Mouse (Mus musculus): Measurements from ENCODE around the gene H2afy2. TPM values are rescaled to one million over a fixed set of nuclear protein-coding genes. Genes with fewer than 3 reads are reported as not detected.
A peak's percentile ranks its signal among the peaks of the same experiment; 100 is the strongest.

The H2afy2 gene
- total and polyA plus RNA-seq, 3 experiments: 0.20 TPM; not detected in 2

- Histone ChIP-seq H3K27ac (ENCODE audit: insufficient read depth, low read depth) (no peak overlapping the region), H3K4me2 (ENCODE audit: insufficient read depth, low read depth, poor library complexity, severe bottlenecking) (no peak overlapping the region), H3K4me1 (ENCODE audit: control insufficient read depth in 1 of 2, insufficient read depth in 2 of 2) (peaks cover 0 to 12% of the 10 kb centered on the region in 2 experiments; a peak in 1 of 4 replicates), H3K27me3 (replicated peaks) (no peaks in the 10 kb centered on the region), H3K9ac (ENCODE audit: insufficient read depth, low read depth) (no peak overlapping the region), H3K4me3 (replicated peaks in 1 of 3; ENCODE audit: low read depth in 2 of 3, low read length in 2 of 3, poor library complexity in 1 of 3) (no peak overlapping the region), H3K79me2 (replicated peaks; ENCODE audit: control insufficient read depth, extremely low read depth, insufficient read depth, poor library complexity, severe bottlenecking) (no peaks in the 10 kb centered on the region), H3K36me3 (replicated peaks in 1 of 2; ENCODE audit: control insufficient read depth in 1 of 2, insufficient read depth in 1 of 2, low read length in 1 of 2) (peaks cover 22 to 67% of the 10 kb centered on the region in 2 experiments), H3K9me3 (replicated peaks; ENCODE audit: low read length) (peaks cover 5% of the 10 kb centered on the region)
- no peak for DNase-seq (ENCODE audit: extremely low read depth)
- dilution Hi-C loops (cut with MboI; ENCODE audit: extremely low pct_ligation_motif_present, extremely low pct_unique_long_range_greater_than_20kb, low sequenced_read_pairs) (no loop called here), in situ Hi-C loops (cut with MboI; ENCODE audit: low pct_ligation_motif_present, low pct_unique_long_range_greater_than_20kb, low sequenced_read_pairs) (no loop called here)
- no peak for TF ChIP-seq ZC3H11A (IDR thresholded peaks at IDR 0.05; ENCODE audit: low read depth, low read length)
- peak in 1 of 2 experiments; percentile 13; a peak in 1 of 4 replicates for TF ChIP-seq CTCF (conservative IDR thresholded peaks at IDR 0.05 in 1 of 2, IDR thresholded peaks at IDR 0.05 in 1 of 2; ENCODE audit: low read depth in 2 of 2, low read length in 2 of 2)
Measured at GRCm38 (mm10) chr10:61730171-61730570, 53.8 kb downstream of the H2afy2 start.

GRCm38 (mm10) chr10:61729181-61729580 is 54.8 kb downstream of the H2afy2 start:
- in situ Hi-C loops (cut with MboI; ENCODE audit: low pct_ligation_motif_present, low pct_unique_long_range_greater_than_20kb, low sequenced_read_pairs): no loop called here
- Histone ChIP-seq H3K9ac (ENCODE audit: insufficient read depth, low read depth) (no peak overlapping the region), H3K27me3 (replicated peaks) (no peaks in the 10 kb centered on the region)

GRCm38 (mm10) chr10:61723271-61723670 is 60.7 kb downstream of the H2afy2 start:
- Histone ChIP-seq H3K36me3 (replicated peaks in 1 of 2; ENCODE audit: control insufficient read depth in 1 of 2, insufficient read depth in 1 of 2, low read length in 1 of 2) (peaks cover 10 to 33% of the 10 kb centered on the region in 2 experiments), H3K79me2 (replicated peaks; ENCODE audit: control insufficient read depth, extremely low read depth, insufficient read depth, poor library complexity, severe bottlenecking) (no peaks in the 10 kb centered on the region), H3K4me3 (replicated peaks in 1 of 3; ENCODE audit: low read depth in 2 of 3, low read length in 2 of 3, poor library complexity in 1 of 3) (no peak overlapping the region), H3K9me3 (replicated peaks; ENCODE audit: low read length) (no peaks in the 10 kb centered on the region), H3K9ac (ENCODE audit: insufficient read depth, low read depth) (no peak overlapping the region), H3K4me2 (ENCODE audit: insufficient read depth, low read depth, poor library complexity, severe bottlenecking) (no peak overlapping the region), H3K27me3 (replicated peaks) (no peaks in the 10 kb centered on the region), H3K4me1 (ENCODE audit: control insufficient read depth in 1 of 2, insufficient read depth in 2 of 2) (peaks cover 0 to 6% of the 10 kb centered on the region in 2 experiments; a peak in 2 of 4 replicates), H3K27ac (ENCODE audit: insufficient read depth, low read depth) (no peak overlapping the region)
- dilution Hi-C loops (cut with MboI; ENCODE audit: extremely low pct_ligation_motif_present, extremely low pct_unique_long_range_greater_than_20kb, low sequenced_read_pairs) (no loop called here), in situ Hi-C loops (cut with MboI; ENCODE audit: low pct_ligation_motif_present, low pct_unique_long_range_greater_than_20kb, low sequenced_read_pairs) (no loop called here)
- DNase-seq (ENCODE audit: extremely low read depth): no peak
- no peak for TF ChIP-seq RAD21 (IDR thresholded peaks at IDR 0.05; ENCODE audit: low read depth, low read length)
- TF ChIP-seq MAX (IDR thresholded peaks at IDR 0.05; ENCODE audit: low read length): no peak

More at GRCm38 (mm10) chr10:61729181-61729580, 54.8 kb downstream of the H2afy2 start:
- H3K4me3 ChIP-seq (replicated peaks in 1 of 3; ENCODE audit: low read depth in 2 of 3, low read length in 2 of 3, poor library complexity in 1 of 3): no peak overlapping the region
- H3K36me3 ChIP-seq (replicated peaks in 1 of 2; ENCODE audit: control insufficient read depth in 1 of 2, insufficient read depth in 1 of 2, low read length in 1 of 2): peaks cover 20 to 62% of the 10 kb centered on the region in 2 experiments
- no peak overlapping the region for H3K4me2 ChIP-seq (ENCODE audit: insufficient read depth, low read depth, poor library complexity, severe bottlenecking)
- no peak for DNase-seq (ENCODE audit: extremely low read depth)
- no peak for TF ChIP-seq BHLHE40 (IDR thresholded peaks at IDR 0.05; ENCODE audit: low read depth, low read length)
- TF ChIP-seq USF2 (conservative IDR thresholded peaks at IDR 0.05; ENCODE audit: low read depth, low read length): no peak
- TF ChIP-seq TBP (conservative IDR thresholded peaks at IDR 0.05; ENCODE audit: low read depth, low read length): no peak
- no peak for TF ChIP-seq SIN3A (IDR thresholded peaks at IDR 0.05; ENCODE audit: low read length)
- dilution Hi-C loops (cut with MboI; ENCODE audit: extremely low pct_ligation_motif_present, extremely low pct_unique_long_range_greater_than_20kb, low sequenced_read_pairs): no loop called here
- H3K9me3 ChIP-seq (replicated peaks; ENCODE audit: low read length): peaks cover 5% of the 10 kb centered on the region
- no peak overlapping the region for H3K27ac ChIP-seq (ENCODE audit: insufficient read depth, low read depth)
- H3K4me1 ChIP-seq (ENCODE audit: control insufficient read depth in 1 of 2, insufficient read depth in 2 of 2): peaks cover 0 to 12% of the 10 kb centered on the region in 2 experiments; a peak in 1 of 4 replicates
- H3K79me2 ChIP-seq (replicated peaks; ENCODE audit: control insufficient read depth, extremely low read depth, insufficient read depth, poor library complexity, severe bottlenecking): no peaks in the 10 kb centered on the region

Measured in CH12.LX (cell line).